Mouse (Mus musculus) bone marrow, adult 2 months (tissue): ENCODE measurements around the gene Ybey.

Source experiments
- CTCF ChIP-seq: fragments of 200-500 bp; IDR thresholded peaks from 2 replicates; pipeline ENCODE4 v1.5.1; 2011; ENCODE audit warnings: low read length, control low read depth; ENCODE audit not compliant: control insufficient read depth, insufficient read depth
- POLR2A ChIP-seq: fragments of 200-500 bp; IDR thresholded peaks from 2 replicates; pipeline ENCODE4 v1.6.1; 2011; ENCODE audit warnings: low read depth, mild to moderate bottlenecking, control low read depth, low read length, borderline replicate concordance; ENCODE audit not compliant: control insufficient read depth

GRCm38 (mm10) chr10:76461255-76461654 lies 7.7 kb downstream of the Ybey start:
- TF ChIP-seq POLR2A: no peak
- TF ChIP-seq CTCF: no peak
